Mouse (Mus musculus) MN1 (cell line): ENCODE data around the gene Ablim2.

Experiments
- DNase-seq: peaks from one replicate; pipeline ENCODE4 v3.0.0-alpha.2; 2016; ENCODE audit warnings: low spot score

The Ablim2 gene

DNA sequence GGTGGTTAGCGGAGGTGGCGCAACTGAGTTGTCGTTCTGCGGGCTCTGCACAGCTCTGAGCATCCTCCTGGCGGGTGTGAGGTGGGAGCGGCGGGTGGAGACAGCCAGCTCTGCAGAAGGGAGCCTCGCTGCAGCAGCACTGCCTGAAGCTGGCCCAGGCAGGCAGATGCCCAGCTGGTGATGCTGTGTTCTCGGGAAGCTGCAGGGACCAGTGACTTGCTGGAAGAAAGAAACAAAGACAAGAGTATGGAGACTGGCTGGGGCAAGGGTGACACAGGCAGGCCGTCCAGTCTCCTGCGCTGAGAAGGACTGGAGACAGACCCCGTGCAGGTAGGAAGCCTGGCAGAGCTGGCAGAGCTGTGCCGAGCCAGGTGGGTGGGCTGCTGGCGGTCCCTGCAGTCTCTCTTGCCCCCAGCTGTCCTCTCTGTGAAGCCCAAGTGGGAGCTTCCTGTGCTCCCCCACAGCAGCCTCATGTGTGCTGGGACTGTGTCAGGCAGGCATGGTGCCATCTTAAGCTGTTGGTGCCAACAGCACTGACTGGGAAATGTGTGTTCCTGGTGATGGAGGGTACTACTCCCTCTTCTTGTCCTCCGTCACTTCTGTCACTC lies 56.8 kb downstream of the Ablim2 start:
- no peak for DNase-seq

GRCm38 (mm10) chr5:35815051-35815450 lies 57.4 kb downstream of the Ablim2 start:
- no peak for DNase-seq

DNA sequence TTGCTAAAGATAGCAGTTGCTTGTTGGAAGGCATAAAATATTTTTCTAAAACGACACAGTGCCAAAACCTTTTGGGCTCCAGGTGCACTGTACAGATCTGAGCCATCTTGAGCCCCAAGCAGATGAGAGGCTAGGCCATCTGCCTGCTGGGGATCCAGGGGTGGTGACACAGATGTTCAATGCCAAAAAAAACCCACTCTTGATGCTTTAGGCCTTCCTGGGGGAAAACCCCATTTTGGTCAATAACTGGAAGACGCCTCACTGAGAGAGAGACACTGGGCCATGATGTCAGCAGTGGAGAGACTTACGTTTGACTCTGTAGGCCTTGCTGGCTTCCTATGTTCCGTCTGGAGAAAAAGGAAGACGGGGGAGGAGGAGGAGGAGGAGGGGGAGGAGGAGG lies 59.6 kb downstream of the Ablim2 start:
- no peak for DNase-seq

DNA sequence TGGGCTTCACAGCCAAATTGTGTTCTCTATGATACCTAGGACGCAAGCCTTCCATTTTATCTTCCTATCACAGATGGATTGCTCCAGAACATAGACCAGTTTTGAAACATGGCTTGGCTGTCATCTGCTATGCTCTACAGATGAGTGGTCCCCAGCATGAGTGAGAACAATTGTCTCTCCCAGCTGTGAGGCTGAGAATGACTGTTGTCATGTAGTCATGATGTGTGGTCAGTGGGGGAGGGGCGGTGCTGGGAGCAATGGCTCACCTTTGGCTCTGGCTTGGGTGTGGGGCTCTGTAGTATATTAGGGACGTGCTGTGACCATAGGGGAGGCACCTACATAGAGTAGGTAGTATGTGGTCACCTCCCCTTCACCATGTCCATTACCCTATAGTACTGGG lies 60.2 kb downstream of the Ablim2 start:
- DNase-seq = no peak

- DNase-seq = no peak
These were observed 65.0 kb downstream of the Ablim2 start for GRCm38 (mm10) chr5:35822721-35823120.

DNA sequence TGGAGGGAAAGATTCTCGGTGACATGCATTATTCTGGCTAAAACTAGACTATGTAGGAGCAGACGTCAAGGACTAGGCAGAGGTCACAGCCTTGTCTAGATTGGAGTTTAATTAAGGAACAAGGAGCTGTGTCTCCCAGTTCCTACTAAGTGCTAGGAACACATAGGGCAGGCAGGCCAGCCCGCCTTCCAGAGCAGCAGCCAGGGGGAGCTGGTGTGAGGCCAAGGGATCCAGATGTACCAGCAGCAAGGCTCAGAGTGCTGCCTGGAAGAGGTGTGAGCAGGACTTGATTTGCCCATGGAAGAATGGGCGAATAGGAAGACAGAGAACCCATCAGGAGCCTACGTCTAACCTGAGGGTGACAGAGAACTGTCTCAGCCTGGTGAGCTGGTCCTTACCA lies 68.8 kb downstream of the Ablim2 start:
- no peak for DNase-seq

DNA sequence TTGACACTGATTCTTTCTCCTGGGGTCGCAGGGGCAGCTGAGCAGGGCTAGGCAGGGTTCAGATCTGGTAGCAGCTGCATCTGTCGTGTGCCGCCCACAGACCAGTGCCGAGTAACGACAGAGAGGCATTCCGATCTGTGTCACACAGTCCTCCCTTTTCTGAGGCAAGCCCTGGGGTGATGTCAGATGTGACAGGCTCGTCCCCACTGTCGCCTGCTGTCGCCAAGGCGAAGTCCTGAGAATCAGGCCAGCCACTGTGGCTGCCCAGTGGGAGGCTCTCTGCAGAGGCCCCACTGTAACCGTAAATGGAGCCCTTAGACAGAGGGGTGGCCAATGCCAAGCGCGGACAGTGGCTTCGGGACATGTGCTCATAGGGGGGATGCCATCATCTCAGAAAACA lies 69.4 kb downstream of the Ablim2 start:
- no peak for DNase-seq

DNA sequence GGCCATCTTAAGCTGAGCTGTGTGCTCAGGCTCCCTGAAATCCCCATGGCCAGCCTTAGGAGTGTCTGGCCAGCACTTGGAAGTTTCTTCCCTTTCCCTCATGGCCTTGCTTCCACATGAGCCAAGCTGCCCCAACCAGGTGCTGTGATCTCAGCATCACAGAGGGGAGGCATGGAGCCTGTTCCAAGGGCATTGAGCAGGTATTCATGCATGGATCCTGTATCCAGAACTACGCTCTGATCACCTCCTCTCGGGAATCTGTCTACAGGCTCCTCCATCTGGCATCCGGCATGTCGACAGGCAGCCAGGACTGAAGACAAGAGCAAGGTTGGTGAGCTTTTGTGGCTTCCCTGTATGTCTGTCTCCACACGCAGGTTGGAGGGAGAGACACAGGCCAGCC lies 70.2 kb downstream of the Ablim2 start:
- DNase-seq = no peak

DNA sequence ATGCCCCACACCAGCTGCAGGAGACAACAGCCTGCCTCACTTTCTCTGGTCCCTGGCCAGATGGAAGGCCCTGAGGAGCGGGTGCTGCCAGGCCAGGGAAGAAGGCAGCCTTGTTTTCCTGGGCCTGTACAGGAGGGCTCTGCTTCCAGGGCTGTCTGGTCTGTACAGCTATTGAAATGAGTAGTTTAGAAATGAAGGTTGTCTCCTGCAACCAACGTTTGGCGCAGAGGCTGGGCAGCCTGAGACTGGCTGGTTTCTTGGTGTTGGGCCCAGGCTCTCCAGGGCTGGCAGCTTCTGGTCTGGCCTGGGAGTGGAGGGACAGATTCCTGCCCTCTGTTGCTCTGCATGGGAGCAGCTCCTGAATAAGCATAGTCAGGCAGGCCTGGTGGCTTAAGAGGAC lies 72.4 kb downstream of the Ablim2 start:
- no peak for DNase-seq

DNA sequence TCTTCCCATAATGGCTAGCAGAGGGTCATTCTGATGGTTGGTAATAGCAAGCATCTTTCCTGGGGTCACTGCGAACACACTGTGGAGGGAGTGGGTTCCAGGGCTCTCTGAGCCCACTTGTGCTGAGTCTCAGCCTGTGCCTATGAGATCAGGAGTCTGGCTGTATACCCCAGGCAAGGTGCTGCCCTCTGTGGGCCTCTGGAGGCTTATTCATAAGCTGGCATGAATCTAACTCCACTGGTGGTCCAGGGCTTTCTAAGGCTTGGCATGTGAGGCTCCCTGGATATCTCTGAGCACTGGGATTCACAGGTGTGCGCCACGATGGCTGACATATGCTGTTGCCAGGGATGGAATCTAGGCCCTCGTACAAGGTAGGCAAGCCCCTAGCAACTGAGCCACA lies 76.2 kb downstream of the Ablim2 start:
- DNase-seq = no peak

GRCm38 (mm10) chr5:35836992-35837391 lies 79.3 kb downstream of the Ablim2 start:
- no peak for DNase-seq

- no peak for DNase-seq
These were observed 81.6 kb downstream of the Ablim2 start for GRCm38 (mm10) chr5:35839262-35839661.

DNA sequence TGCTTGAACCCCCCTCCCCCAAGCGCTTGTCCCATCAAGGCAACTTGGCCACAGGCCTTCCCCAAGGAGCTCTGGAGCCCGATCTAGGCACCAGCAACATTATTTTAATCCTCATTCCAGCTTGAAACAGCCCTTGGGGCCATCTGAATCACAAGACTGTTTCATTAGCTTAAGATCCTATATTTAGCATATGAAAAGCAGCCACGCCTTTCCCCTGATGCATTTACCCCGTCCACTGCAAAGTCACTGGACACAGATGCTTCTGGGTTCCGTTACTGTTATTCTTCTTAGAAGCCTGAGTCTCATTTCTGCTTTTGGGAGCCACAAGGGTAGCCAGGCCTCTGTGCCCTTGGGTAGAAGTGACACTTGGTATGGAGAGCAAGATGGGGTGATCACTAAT lies 93.8 kb downstream of the Ablim2 start:
- no peak for DNase-seq

DNA sequence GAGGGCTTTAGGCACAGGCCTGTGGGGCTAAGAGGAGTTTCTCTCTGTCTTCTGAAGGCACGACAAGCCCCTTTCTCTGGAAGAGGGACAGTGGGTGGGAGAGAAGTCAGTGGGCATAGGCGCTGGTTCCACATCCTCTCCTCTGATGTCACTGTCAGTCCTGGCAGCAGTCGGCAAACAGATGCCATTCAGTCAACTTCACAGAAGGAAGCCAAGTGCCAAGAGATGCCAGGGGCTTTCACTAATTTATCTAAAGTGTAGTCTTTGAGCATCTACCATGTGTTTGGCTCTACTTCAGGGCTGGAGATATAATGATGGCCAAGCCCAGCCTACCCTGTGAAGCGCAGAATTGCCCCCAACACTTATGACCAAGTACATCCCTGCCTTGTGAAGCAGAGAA lies 95.8 kb downstream of the Ablim2 start:
- DNase-seq = no peak

DNA sequence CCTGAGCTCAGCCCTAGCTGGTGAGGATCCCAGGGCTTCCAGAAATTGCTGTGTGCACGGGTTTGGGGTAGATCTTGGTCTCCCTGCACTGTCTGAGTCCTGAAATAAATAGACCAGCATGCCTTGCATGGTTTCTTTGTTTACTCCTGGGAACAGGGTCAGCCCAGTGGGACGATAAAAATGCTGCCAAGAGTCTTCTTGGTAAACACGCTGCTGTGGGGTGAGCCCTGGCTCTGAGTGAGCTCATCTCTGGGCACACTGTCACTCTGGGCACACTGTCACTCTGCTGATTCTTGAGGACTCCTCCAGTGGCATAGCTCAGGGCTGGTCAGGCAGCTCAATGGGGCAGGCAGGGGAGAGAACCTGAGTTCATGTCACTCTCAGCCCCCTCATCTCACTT lies 98.6 kb downstream of the Ablim2 start:
- DNase-seq = no peak

DNA sequence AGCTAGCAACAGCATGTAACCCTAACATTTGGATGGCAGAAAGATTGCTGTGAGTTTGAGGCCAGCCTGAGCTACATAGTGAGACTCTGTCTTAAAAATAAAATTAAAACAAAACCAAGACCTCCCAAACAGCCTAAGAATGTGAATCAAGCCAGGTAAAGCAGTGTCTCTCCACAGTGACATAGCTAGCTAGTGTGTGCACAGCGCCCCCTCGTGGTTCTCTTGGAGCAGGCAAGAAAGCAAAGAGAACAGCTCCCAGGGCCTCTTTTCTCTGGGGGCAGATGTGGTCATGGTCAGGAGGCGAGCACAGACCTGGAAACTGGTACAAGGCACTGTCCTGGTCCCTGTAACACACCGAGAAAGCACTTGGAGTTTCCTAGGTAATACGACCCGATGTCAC lies 100.4 kb downstream of the Ablim2 start:
- DNase-seq = peak; percentile 78

GRCm38 (mm10) chr5:35861456-35861855 lies 103.8 kb downstream of the Ablim2 start:
- DNase-seq = no peak

DNA sequence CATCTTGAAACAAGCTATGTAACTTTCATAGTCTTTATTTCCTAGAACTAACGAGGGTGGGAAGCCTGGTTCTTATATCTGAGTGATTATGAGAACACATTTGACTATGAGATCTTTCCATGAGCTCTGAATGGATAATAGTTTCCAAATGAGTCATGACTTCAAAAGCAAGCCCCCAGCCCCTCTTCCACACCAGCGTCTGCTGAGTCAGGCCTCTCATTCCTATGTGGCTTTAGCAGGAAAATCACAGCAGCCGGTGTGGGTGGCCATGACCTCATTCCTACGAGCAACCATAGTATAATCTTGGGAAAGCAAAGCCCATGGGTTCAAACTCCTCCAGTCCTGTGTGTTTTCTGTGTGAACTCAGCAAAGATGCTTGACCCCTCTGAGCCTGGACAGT lies 112.3 kb downstream of the Ablim2 start:
- DNase-seq = no peak

DNA sequence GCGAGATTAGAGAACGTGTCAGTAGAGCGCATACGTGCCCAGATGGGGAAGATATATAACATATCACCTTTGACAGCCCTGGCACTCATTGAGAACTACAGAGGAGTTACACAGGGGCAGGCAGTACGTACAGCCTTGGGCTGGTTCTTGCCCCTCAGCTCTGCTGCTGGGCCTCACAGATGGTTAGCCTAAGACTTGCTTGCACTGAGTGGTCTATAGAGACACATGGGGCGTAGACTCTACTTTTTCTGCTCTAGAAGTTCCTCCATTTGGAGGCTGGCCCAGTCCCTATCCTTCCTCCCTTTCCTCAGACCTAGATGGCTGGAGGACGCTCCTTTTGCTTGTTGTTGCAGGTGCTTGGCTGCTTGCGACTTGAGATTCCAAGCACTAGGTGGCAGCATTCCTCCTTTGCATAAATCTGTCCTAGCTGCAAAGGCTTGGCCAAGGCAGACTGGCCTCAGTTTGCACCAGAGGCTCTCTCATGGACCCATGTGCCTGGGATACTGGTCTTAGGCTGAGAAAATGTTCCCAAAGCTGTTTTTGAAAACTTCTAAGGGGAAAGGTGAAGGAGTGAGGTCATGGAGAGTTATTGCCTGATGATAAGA lies 112.8 kb downstream of the Ablim2 start:
- peak; percentile 75 for DNase-seq

DNA sequence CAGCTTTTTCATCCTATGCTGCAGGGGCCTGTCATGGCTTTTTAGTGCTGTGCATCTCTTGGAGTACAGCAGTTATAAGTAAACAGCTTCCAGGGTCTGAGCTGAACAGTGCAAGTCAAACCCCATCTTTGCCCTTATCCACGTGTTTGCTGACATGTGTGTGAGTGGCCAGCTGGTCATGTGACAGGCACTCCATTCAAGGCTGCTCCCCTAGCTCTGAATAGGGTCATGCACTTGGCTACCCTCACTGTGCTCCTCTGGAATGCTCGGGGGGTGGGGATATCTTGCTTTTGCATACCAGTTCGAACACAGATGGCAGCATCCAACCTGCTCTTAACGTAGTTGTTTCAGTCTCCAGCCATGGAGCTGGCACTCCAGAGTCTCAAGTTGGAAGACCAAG lies 115.7 kb downstream of the Ablim2 start:
- no peak for DNase-seq

DNA sequence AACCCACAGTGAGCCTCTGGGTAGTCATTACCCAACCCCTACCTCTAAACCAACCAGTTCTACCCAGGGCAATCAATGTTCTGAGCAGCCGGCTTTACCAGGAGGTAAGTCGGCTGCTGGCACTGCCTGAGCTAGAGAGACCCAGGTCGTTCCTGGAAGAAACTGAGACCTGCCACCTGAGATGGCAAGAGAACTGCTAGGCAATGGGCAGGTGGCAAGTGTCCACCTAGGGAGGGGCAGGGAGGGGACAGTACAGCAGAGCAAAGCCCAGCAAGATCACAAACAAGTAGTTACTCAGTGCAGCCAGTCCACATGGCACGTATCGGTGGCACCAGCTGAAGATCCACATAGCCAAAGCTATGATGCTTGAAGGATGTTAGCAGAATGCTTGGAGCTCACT lies 118.6 kb downstream of the Ablim2 start:
- no peak for DNase-seq

DNA sequence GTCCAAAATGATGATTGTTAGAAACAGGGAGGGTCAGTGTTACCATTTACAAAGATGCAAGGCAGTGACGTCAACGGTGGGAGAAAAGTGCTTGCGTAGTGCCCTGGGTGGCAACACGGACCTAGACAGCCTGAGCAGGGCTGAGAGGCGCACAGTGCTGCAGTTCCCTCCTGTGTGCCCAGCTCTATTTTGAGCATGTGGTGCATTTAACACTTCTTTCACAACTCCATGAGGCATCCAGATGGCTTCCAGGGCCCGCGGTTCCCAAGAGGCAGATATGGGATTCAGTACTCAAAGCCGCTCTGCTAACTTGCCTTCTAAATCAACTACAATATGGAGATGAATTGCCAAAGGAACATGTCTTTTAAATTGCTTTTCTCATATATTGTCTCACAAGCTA lies 121.5 kb downstream of the Ablim2 start:
- no peak for DNase-seq

DNA sequence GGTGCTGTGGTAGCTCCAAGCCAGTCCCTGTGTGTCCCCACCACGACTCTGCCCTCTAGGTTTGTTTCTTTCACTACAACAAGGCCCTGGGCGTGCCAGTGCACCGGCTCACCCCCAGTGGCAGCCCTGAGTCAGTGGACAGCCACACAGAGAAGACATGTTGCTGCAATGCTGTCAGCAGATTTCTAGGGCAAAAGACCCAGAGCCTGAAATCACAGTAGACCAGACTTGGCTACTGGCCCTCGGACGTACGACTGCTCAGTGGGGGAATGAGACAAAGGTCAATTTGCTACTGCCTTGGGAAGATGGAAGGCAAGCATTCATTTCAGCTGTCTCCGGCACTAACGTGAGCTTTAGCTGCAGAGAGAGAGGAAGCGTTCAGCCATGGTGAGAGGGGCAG lies 124.7 kb downstream of the Ablim2 start:
- no peak for DNase-seq

DNA sequence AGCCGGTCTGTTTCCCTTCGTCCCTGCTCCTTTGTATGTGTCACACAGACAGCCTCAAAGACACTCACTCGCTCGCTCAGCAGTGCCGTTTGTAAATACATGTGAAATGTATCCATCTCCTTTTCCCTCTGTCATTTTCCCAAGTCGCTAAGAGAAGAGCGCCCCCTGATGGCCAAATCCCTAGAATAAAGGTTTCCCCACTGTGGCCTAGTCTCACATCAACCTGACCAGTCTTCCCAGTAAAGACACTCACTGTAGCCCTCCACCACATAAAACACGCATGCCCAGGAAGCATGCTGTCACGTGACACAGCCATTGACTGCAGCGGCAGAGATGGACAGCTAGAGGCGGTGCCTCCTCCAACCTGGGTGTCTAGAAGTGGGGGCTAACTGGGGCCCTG lies 126.6 kb downstream of the Ablim2 start:
- no peak for DNase-seq

DNA sequence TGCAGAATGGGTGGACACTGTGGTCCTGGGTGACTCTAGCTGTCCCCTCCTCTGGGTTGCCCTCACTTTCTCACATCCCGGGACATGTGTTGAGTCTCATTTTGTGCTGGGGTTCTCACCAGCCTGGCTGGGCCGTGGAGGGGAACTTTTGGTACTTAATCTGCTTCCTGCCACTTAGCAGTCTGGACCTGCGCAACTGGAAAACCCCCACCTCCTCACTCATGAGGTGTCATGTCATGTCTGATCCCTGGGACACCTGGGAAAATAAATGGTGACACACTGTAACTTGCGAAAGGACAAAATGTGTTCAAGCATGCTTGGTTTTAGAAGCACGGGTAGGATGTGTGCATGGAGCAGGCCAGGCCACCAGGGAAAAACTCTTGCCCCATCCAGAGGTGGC lies 127.0 kb downstream of the Ablim2 start:
- no peak for DNase-seq
